Mouse (Mus musculus): ENCODE results near the gene Prss56.
A peak's percentile ranks its signal among the peaks of the same experiment; 100 is the strongest.

Prss56 gene

DNA sequence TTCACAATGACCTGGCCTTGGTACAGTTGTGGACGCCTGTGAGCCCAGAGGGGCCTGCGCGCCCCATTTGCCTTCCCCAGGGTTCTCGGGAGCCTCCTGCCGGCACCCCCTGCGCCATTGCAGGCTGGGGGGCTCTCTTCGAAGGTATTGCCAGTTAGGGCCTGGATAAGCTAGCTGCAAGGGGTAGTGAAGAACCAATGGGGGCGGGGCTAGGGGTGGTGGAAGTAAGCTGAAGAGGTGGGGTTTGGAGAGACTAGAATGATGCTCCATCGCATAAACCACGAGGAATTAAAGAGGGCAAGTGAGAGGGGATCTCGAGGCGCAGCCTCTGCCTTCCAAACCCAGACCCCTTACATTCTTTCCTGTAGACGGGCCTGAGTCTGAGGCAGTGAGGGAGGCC is 2.4 kb downstream of the Prss56 start:
- DNase-seq (ENCODE audit: low spot score in 2 of 2): no peak

DNA sequence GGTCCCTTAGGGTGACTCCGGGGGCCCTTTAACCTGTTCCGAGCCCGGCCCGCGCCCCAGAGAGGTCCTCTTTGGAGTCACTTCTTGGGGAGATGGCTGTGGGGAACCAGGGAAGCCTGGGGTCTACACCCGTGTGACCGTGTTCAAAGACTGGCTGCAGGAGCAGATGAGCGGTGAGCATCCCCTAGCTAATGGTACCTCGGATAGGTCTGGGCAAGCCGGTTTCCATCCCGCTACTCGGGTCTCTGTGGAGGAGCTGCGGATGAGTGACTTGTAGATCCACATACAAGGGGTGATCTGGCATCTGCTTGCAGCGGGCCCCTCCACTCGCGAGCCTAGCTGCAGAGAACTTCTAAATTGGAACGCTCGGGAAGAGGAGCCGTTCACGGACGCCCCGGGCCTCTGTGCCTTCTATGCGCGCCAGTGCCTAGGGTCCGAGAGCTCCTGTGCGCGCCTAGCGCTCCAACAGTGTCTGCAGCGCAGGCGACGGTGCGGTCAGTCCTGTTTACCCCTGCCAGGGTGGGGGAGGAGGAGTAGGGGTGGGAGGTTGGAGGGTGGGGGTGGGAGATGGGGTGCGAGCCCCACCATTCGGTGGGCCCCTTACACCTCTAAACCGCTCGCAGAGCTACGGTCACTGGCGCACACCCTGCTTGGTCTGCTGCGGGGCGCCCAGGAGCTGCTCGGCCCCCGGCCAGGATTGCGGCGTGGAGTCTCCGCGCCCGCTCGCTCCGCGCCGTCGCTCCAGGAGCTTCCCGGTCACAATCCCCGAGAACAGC is 3.3 kb downstream of the Prss56 start:
- no peak for DNase-seq (ENCODE audit: low spot score in 2 of 2)

DNA sequence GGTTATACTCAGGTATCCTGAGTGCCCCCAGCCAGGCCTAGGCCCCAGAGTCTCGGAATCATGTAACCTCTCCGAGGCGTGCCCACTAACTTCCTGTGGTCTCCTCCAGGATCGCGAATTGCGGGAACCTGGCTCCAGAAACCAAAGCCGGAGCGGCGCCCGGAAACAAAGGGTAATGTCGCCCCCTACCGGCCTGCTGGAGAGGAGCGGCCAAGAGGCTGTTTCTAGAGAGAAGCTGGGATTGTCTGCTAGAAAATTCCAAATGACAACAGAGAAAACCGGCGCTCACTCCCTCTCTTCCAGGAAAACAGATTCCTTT is 3.9 kb downstream of the Prss56 start:
- DNase-seq (ENCODE audit: low spot score in 2 of 2): peak in 1 of 2 experiments; percentile 43

DNA sequence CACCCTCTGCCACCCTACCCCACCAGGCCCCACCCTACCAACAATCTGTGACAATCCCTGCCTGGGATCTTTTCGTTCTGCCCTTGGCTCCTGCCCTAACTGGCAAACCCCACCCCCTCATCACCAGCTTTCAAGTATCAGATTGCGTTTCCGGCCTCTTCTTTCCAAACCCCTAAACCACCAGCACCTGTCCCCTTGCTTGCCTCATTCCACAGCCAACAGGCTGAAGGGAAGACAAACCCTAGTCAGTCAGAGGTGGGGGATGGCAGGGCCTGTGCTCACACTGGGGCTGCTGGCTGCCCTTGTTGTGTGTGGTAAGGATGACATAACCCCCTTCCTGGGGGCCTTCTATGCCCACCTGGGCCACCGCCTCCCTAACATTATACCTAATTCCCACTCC is 7.3 kb downstream of the Prss56 start, which contains the start of gene Chrnd:
Gene Chrnd (plus strand): TSS at position 179 of the 400 bp plus-strand sequence.
- DNase-seq (ENCODE audit: low spot score in 2 of 2): no peak

DNA sequence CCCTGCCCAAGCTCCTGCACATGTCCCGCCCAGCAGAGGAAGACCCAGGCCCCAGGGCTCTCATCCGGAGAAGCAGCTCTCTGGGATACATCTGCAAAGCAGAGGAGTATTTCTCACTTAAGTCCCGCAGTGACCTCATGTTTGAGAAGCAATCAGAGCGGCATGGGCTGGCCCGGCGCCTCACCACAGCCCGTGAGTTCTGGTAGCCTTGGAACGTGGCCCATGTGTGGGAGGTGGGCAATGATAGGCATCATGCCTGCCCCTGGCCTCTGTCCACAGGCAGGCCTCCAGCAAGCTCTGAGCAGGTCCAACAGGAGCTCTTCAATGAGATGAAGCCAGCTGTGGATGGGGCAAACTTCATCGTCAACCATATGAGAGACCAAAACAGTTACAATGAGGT is 14.2 kb downstream of the Prss56 start:
- DNase-seq (ENCODE audit: low spot score in 2 of 2): no peak

DNA sequence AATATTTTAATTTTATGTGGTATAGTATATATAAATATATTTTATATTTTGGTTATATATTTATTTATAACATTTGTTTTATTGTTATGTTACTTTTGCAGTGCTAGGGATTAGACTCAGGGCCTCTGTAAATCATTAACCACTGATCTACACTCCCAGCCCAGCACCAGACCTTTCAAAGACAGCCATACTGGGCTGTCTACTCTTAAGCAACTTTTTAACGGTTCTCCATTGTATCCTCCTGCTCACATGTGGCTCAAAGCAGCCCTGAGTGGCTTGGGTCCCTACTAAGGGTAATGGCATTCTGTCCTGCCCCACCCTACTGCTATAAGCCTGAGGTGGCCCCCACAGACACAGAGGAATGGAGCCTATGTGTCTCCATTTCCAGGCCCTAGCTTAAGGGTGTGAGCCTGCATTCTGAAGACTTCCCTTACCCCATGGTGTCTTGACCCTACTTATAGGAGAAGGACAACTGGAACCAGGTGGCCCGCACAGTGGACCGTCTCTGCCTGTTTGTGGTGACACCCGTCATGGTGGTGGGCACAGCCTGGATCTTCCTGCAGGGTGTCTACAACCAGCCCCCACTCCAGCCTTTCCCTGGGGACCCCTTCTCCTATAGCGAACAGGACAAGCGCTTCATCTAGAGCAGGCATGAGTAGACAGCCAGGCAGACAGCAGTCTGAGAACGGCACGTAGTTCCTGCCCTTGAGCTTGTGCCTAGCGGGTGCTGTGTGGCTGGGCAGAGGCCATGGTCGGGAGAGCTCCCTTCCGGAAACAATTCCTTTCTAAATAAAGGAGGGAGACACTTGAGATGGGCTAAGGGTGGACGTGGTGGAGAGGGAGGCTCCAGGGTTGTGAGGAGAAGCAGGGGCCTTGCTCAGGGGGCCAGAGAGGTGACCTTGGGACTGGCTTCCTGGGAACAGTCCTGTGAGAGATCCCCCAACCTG is 15.3 kb downstream of the Prss56 start:
- no peak for DNase-seq (ENCODE audit: low spot score in 2 of 2)

DNA sequence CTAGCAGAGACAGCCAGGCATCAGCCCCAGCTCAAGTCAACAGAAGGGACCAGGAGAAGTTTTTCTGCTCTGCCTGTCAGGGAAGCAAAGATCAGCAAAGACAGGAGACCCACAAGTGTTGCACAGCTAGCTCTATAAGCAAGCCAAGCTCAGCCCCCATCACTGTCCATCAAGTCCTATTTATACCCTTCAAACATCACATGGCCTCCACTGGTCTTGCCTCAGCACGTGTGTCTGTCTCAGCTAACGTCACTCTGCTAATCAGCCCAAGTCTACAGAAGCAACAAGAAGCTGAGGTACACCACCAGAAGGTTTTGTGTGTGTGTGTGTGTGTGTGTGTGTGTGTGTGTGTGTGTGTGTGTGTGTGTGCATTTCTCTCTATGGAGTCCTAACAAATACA is 17.7 kb downstream of the Prss56 start:
- no peak for DNase-seq (ENCODE audit: low spot score in 2 of 2)

DNA sequence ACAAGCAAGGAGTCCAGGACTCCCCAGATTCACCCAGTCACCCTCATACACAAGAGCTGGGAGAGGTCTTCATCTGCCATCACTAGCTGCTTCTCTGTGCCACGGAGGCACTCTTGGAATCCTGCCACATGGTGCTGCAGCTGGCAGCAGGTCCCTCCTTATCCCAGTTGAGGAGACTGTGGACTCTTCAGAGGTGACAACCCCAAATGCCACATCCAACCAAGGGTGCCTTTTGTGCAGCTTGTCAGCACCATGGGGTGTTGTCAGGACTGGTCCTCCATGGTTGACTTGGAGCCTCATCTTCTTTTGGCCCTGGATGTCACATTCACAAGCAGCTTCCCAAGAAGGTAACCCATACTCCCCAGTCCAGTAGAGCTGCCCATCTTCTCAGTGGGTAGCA is 18.7 kb downstream of the Prss56 start:
- DNase-seq (ENCODE audit: low spot score in 2 of 2): no peak

DNA sequence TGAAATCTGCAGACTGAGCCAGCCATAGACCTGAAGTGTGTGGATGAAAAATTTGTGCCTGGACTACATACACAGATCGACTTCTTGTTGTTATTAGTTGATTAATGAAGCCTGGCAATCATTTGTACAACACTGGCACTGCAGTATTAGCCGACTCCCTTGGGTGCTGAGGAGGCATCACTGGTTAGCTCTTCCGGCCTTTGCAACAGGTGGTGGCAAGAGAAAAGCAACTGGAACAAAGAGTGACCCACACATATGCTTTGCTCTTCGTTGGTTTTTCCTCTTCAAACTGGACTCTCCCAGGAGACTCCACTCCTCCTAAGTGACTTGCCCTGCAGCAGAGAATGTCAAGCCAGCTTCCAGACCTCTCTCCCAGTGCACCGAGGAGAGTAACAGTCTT is 20.7 kb downstream of the Prss56 start:
- DNase-seq (ENCODE audit: low spot score in 2 of 2): no peak

DNA sequence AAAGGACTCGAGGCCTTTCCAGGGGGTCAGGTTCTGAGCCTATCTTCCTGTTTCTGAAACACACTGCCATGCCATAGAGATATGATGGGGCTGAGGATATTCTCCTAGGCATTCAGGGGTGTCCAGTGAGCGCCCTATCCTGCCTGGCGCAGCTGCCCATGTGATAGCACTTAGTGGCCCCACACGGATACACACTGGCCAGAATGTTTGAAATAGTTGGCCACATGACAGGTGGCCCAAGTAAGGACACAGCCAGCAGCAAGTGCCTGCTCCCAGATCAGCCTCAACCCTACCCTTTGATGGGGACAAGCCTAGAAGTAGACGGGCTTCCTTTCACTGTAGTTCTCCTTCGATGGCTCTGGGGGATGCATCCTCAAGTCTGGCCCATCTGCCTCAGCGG is 21.4 kb downstream of the Prss56 start, which contains the start of gene Chrng:
Gene Chrng (plus strand): TSS at position 193 of the 400 bp plus-strand sequence.
- no peak for DNase-seq (ENCODE audit: low spot score in 2 of 2)

DNA sequence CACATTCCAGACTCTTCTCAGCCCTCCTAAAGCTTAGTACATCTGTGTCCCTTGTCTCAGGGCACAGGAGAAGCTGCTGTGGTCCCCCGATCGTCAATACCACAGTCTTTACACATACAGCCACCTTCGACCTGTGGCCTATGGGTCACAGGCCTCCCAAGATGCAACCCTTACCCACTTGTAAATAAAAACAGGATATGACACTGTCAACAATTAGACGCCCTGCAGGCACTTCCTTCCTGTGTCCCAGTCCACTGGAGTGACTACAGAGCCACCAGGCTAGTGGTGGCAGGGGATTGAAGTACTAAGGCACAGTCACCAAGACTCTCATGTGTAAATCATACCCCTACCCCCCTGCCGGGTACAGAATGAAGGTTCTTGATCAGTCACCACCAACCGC is 21.9 kb downstream of the Prss56 start:
- no peak for DNase-seq (ENCODE audit: low spot score in 2 of 2)

DNA sequence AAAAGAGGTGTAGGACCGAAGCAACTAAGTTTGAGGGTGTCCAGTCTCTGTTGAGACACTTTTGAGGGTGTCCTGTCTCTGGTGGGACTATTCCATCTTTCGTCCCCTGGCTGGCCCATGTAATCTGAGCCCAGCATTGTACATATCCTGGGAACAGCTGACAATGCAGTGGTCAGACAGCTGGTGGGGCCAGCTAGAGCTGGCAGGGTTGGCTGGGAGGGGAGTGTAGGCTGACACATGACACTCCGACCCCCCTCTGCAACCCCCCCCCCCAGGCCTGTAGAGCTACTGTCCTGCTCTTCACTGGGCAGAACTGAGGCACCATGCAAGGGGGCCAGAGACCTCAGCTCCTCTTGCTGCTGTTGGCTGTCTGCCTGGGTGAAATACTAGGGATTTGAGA is 22.4 kb downstream of the Prss56 start:
- DNase-seq (ENCODE audit: low spot score in 2 of 2): no peak

DNA sequence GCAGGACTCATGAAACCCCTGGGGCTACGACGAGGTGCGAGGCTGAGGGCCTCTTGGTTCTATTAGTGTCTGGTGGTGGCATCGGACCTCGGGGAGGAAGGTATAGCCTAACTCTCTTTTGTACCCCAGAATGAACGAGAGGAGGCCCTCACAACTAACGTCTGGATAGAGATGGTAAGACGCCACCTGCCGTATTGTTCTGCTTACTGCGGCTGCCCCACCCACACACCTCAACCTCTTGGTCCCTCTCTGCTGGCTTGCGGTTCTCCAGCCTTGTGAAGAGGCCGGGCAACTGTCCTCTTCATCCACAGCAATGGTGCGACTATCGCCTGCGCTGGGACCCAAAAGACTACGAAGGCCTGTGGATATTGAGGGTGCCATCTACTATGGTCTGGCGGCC is 23.2 kb downstream of the Prss56 start:
- DNase-seq (ENCODE audit: low spot score in 2 of 2): no peak

DNA sequence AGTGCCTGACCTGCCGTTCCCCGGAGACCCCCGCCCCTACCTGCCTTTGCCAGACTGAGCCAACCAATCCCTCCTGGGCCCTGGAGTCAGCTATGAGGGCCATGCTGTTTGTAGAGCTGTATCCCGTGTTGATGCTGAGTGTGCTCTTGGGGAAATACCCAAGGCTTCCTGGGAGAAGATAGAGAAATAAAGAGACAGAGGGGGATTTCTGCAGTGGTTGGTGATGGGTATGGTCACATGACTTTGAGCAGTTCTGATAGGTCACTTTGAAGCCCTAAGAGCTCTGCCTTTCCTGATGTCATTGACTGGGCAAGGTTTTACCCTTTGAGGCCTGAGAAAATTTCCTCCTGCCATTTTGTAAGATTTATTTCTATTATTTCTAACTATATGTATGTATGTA is 28.3 kb downstream of the Prss56 start:
- DNase-seq (ENCODE audit: low spot score in 2 of 2): no peak

DNA sequence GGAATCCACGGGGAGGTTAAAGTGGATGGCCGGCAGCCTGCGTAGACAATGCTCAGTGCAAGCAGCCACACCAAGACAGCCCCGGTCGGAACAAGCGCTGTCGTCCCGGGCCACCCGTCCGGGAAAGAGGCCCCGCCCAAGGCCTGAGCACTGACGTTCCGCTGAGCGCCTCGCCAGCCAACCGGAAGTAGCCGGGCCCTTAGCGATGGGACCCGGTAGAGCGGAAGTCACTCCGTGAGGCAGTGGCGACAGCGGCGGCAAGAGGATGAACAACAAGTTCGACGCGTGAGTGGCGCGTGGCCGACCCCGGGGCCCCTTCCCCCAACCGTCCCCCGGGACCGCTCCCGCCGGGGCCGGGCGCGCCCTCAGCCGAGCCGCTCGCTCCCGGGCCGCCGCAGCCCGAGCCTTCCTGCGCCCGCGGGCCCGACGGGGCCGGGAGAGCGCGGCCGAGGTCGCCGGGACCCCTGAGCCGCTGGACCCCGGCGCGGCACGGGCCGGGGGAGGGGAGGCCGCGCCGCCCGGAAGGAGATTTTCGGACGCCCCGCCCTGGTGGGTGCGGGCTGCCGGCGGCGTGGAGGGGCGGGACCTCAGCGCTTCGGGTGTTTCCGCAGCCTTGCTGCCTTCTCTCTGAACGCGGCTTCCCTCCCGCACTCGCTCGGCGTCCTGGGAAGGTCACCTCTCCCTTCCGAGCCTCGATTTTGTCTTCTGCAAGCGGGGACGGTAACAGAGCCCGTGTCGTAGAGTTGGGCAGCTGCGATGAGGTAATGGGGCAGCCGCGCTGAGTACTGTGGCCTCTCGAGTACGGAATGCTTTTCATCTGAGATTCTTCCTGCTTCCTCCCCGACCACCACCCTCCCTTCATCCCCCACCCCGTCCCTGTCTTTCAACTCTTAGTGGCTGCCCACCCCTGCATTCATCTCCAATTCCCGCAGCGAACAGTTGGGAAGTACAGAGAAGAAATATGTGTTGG is 30.9 kb downstream of the Prss56 start, which contains the start of gene Eif4e2:
Gene Eif4e2 (plus strand): TSS at position 180 of the 970 bp plus-strand sequence.
- peak; percentile 89 to 92 for DNase-seq (ENCODE audit: low spot score in 2 of 2)

DNA sequence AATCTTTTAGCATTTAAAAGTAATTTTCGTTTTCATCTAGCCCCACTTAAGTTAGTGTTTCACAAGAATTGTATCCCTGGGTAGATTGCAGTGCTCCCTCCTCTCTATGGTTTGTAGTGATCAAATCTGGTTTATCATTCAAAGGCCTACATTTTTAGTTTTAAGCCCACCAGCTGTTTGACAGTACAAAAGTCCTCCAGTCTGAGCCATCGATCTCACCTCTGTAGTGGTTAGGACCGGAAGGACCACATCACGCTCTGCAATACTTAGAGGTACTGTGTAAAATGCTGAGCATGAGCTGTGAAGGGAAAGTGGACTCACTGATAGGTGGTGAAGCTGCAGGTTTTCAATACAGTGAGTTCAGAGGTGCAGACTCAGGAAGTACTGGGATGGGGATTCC is 31.6 kb downstream of the Prss56 start:
- peak; percentile 46 to 60 for DNase-seq (ENCODE audit: low spot score in 2 of 2)

DNA sequence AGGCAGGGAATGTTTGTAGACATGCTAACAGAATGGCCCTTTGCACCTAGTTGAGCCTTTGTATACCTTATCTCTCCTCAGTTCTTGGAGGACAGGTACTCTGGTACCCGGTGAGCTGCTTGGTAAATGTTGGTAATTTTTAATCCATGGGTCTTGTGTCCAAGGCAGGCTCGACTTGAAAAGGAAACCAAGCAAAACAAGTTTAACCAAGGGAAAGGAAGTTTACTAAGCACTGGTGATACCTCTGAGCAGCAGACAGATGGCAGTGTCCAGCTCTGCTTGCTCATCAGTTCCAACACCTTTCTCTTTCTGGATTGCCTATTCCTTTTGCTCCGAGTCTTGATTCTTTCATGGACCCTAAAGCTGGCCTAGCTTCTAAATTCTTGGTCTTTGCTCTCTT is 34.8 kb downstream of the Prss56 start:
- DNase-seq (ENCODE audit: low spot score in 2 of 2): no peak

DNA sequence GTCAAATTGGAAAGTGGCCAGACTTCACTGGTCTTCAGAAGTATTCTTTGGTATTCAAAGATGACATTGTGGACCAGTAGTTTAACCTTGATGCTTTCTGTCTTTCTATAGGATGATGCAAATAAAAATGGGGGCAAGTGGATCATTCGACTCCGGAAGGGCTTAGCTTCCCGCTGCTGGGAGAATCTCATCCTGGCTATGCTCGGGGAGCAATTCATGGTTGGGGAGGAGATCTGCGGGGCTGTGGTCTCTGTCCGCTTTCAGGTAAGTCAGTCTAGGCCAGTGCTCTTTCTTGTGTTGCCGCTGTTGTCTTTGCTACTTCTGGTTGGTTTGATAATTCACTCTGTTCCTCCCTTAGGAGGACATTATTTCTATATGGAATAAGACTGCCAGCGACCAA is 42.6 kb downstream of the Prss56 start:
- no peak for DNase-seq (ENCODE audit: low spot score in 2 of 2)

DNA sequence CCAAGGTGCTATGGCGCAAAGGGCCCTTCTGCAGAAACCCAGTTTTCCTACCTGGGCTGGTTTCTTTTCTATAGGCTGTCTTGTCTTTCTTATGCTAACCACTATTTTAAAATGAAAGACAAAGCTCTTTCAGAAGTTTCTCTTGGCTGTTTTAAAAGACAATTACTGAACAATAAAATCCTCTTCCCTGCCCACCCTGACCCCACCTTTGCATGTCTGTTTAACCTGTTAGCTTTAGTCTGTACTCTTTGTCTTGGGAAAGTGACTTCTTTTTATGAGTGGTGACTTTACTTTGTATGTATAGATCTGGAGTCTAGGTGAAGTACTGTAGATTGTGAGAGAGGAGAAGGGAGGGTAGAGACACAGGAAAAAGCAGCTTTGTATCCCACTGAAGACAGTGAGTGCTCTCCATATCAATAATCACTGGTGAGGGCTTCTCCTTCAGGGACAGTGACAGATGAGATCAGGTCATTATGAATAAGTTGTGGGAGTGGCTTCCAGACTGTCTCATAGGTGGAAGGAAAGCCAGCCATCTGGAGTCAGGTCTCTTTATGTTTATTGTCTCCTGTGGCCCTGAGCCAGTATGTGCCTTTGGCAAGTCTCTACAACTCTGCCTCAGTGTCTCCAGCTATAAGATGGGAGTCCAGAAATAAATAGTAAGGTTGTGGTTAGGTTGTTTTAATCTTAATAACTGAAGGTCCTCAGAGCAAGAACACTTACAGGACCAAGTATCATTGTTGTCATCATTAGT is 43.5 kb downstream of the Prss56 start:
- DNase-seq (ENCODE audit: low spot score in 2 of 2): no peak

DNA sequence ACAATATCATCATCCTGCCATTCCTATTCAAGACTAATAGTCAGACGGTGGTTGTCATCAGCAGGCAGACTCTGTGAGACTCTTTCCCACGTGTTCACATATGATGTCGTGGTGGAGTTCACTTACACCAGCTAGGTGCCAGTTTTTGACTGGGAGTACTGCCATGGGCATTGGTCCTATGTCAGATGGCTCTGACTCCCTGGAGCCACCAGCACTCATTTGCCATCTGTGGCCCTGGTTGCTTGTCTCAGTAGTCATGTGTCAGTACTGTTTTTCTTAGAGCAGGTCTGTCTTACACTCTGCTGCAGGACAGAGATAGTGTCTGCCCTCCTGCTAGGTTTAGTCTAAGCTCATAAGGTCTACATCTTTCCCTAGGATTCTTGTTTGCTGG is 44.0 kb downstream of the Prss56 start:
- no peak for DNase-seq (ENCODE audit: low spot score in 2 of 2)

DNA sequence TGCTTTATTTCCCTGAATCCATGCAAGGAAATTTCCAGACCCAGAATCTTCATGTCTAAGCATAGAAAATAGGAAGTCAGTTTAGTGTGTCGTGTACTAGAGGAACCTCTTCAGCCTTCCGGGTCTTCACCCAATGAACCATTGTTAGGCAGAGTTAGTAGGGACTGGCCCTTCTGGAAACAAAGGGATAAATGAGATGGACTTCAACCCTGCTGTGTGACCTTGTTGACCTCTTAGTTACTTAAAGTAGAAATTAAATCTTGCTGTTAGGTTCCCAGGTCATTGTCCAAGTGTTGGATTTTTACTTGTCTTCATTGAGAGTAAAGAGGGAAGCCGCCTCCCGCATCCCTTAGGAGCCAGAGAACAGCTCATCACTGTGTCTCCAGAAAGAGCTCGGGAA is 47.5 kb downstream of the Prss56 start:
- no peak for DNase-seq (ENCODE audit: low spot score in 2 of 2)
